Mouse (Mus musculus): ENCODE data around the gene Stim1. TPM values are rescaled to one million over a fixed set of nuclear protein-coding genes. Genes with fewer than 3 reads are reported as not detected.
A peak's percentile ranks its signal among the peaks of the same experiment; 100 is the strongest.

Gene Stim1
- 84.9 and 87.5 TPM in 2 replicates for polyA plus RNA-seq (2012; rRNA removed)

DNA sequence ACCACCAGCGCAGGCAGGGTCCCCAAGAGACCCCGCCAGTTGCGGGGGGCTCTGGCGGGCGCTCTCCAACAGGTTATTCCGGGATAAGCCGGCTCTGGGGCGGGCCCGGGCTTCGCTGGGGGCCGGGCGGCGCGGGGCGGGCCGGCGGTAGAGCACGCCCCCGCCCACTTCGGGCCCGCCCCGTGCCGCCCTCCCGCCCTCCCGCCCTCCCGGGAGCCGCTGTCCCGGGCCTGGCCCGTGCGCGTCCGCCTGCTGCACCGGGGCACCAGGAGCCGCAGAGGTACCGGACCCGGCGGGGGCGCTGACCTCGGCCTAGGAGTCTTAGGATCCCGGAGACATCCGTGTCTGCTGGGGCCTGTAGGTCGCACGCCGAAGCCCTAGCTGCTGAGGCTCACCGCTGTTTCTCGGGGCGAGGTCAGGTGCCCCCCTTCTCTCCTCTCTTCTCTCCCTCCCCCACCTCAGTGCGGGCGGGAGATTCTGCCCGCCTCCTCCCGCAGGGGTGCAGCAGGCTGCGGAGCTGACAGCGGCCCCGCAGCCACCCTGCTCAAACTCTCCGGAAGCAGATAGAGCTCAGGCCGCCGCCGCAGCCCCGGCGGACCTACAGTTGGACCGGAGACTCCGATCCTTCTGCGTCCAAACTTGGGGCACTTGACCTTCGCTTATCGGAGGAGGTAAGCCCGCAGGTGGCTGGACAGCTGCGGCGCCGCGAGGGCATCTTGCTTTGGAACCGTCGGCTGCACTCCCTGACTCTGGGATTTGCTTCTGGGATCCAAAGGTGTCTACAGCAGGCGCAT, at the start of gene Stim1:
TSS of gene Stim1 (plus strand) at position 206 of the 794 bp plus-strand sequence.
- Histone ChIP-seq H3K4me1 (ENCODE audit: control insufficient read depth, insufficient read depth, low read length) (peaks cover 8% of the 10 kb centered on the region; the same call in 1 of the 2 replicates), H3K4me3 (replicated peaks; ENCODE audit: insufficient read depth, low read depth, low read length) (peak within 1 kb of the TSS; percentile 76), H3K27ac (ENCODE audit: insufficient read depth, low read length) (peak within 1 kb of the TSS; percentile 73), H3K27me3 (ENCODE audit: control insufficient read depth, insufficient read depth, low read length) (no peaks in the 10 kb centered on the region)
- TF ChIP-seq POLR2A (IDR thresholded peaks at IDR 0.05; ENCODE audit: borderline replicate concordance, insufficient read depth, low read length): 0 out of 2 replicates have a peak, but pooled peaks have one; percentile 38
- no peak for TF ChIP-seq CTCF (IDR thresholded peaks at IDR 0.05; ENCODE audit: borderline replicate concordance, insufficient read depth, low read depth, low read length)
- DNase-seq: peak in 1 of 2 experiments; percentile 80
- WGBS: under 1% methylated on average over 63 of the region's 73 CpGs

DNA sequence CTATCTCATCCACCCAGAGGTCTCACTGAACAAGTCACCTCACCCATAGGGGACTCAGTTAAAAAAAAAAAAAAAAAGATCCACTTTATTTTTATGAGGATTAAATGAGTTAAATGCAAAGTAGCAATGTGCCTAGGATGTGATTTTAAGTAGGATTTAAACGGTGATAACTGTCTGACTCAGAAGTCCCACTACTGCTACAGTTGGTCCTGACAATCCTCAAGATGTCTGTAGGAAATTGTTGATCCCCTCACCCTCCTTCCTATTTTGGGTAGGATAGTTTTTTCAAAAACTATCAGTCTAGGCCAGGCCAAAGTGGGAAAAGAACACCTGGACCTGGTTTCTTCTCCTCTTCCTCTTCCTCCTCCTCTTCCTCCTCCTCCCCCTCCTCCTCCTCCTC, 45.7 kb upstream of the Stim1 start:
- Histone ChIP-seq H3K4me3 (replicated peaks; ENCODE audit: insufficient read depth, low read depth, low read length) (peak overlapping the region; percentile 47), H3K27me3 (ENCODE audit: control insufficient read depth, insufficient read depth, low read length) (no peaks in the 10 kb centered on the region), H3K4me1 (ENCODE audit: control insufficient read depth, insufficient read depth, low read length) (no peaks in the 10 kb centered on the region), H3K27ac (ENCODE audit: insufficient read depth, low read length) (no peak overlapping the region)
- no peak for DNase-seq
- WGBS: 55% methylated on average over 1 of the region's 1 CpGs
- TF ChIP-seq POLR2A (IDR thresholded peaks at IDR 0.05; ENCODE audit: borderline replicate concordance, insufficient read depth, low read length) (no peak), CTCF (IDR thresholded peaks at IDR 0.05; ENCODE audit: borderline replicate concordance, insufficient read depth, low read depth, low read length) (no peak)

DNA sequence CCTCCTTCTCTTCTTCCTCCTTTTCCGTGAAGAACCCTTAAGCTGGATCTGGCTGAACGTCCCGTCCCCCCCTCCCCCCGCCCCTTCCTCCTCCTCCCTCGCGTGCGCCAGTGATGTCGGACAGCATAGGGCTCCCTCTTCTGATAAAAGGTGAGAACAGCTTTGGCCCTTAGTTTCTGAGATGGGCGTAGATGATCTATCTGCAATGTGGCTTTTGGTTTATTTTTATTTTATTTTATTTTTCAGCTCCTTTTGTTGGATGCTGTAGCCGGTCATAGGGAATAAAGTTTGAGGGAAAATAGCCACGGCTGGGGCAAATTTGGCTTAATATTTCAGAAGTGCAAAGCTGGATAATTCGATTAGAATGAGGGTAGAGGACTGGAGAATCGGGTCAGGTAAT, 45.3 kb upstream of the Stim1 start:
- H3K27ac ChIP-seq (ENCODE audit: insufficient read depth, low read length): peak overlapping the region; percentile 19; the same call in 1 of the 2 replicates
- 3% methylated on average over 9 of the region's 13 CpGs for WGBS
- no peaks in the 10 kb centered on the region for H3K27me3 ChIP-seq (ENCODE audit: control insufficient read depth, insufficient read depth, low read length)
- TF ChIP-seq CTCF (IDR thresholded peaks at IDR 0.05; ENCODE audit: borderline replicate concordance, insufficient read depth, low read depth, low read length) (peak; percentile 52; the same call in 1 of the 2 replicates), POLR2A (IDR thresholded peaks at IDR 0.05; ENCODE audit: borderline replicate concordance, insufficient read depth, low read length) (no peak)
- peak; percentile 42 to 65 for DNase-seq
- peak overlapping the region; percentile 65 for H3K4me3 ChIP-seq (replicated peaks; ENCODE audit: insufficient read depth, low read depth, low read length)
- no peaks in the 10 kb centered on the region for H3K4me1 ChIP-seq (ENCODE audit: control insufficient read depth, insufficient read depth, low read length)

DNA sequence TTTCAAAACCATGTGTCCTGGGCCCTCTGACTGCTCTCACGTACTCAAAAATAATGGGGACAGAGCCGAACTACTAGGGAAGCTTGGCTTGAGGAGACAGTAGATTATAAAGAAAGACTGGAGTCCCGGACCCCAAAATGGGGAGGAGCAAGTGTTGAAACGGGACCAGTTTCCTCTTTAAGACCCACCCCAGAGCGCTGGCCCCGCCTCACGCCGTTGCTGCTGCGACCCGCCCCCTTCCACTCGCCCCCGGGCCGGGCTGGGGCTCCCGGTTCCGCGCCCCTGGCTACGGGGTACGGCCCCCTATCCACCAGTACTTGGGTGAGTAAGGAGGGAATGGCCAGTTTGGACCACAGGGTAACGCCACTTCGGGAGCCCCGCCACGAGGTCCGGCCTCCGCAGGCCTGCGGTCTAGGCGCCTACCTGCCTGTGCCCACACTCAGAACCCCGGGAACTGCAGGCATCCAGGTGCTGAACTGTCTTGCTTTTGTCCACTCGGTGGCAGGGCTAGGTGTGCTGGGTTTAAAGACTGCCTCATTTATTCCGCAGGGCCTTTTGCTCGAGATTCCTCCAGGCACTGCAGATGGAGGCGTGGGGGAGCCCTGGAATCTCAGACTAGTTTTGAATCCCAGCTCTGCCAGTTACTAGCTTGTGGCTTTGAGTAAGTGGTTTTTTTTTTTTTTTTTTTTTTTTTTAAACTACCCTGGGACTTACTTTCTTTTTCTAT, 44.6 kb upstream of the Stim1 start:
- 2% methylated on average over 31 of the region's 31 CpGs for WGBS

DNA sequence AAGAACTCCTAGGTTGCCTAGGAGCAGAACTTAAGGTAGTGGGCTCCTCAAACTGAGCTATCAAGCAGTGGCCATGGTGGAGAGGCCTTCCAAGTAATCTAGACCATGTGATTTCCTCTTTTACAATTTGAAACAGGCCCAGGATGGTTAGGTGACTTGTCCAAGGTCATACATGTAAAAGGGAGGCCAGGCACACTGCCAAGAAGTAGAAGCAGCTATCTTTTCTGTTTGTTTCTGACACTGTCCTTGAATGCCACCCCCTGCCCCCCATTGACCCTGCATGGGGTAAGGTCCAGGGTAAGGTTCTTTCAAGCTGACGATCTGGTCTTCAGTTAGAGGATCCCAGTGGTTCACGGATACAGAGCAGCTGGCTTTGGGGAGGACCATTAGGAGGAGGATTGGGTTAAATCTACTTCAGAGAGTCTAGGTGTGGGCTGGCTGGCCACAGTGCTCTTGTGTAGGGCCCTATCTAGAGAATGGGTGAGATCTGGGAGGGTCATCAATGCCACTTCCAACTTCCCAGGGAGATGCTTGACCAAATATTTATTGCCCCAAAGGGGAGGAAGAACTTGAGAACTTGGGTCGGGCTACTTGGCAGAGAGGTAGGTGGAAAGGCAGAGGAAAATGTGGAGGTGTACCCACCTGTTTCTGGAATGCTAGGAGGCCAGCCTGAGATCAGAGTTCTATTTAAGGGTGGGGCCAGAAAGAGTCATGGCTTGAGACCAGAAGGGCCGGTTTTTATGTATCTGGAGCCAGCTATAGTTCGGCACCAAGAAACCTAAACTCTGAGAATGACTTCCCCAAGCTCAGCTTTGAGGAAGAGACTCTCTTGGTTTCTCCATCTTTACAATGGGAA, 43.5 kb upstream of the Stim1 start:
- no peak overlapping the region for H3K4me3 ChIP-seq (replicated peaks; ENCODE audit: insufficient read depth, low read depth, low read length)
- no peak for TF ChIP-seq CTCF (IDR thresholded peaks at IDR 0.05; ENCODE audit: borderline replicate concordance, insufficient read depth, low read depth, low read length)
- TF ChIP-seq POLR2A (IDR thresholded peaks at IDR 0.05; ENCODE audit: borderline replicate concordance, insufficient read depth, low read length): no peak
- no peak overlapping the region for H3K27ac ChIP-seq (ENCODE audit: insufficient read depth, low read length)
- no peak for DNase-seq
- H3K4me1 ChIP-seq (ENCODE audit: control insufficient read depth, insufficient read depth, low read length): no peaks in the 10 kb centered on the region
- WGBS: 90% methylated on average over 5 of the region's 5 CpGs
- H3K27me3 ChIP-seq (ENCODE audit: control insufficient read depth, insufficient read depth, low read length): no peaks in the 10 kb centered on the region

More for the DNA sequence above, 44.6 kb upstream of the Stim1 start:
- peak; percentile 57 to 68 for DNase-seq
- no peaks in the 10 kb centered on the region for H3K4me1 ChIP-seq (ENCODE audit: control insufficient read depth, insufficient read depth, low read length)
- TF ChIP-seq POLR2A (IDR thresholded peaks at IDR 0.05; ENCODE audit: borderline replicate concordance, insufficient read depth, low read length): 0 out of 2 replicates have a peak, but pooled peaks have one; percentile 14
- no peak for TF ChIP-seq CTCF (IDR thresholded peaks at IDR 0.05; ENCODE audit: borderline replicate concordance, insufficient read depth, low read depth, low read length)
- peak overlapping the region; percentile 19; the same call in 1 of the 2 replicates for H3K27ac ChIP-seq (ENCODE audit: insufficient read depth, low read length)
- no peaks in the 10 kb centered on the region for H3K27me3 ChIP-seq (ENCODE audit: control insufficient read depth, insufficient read depth, low read length)
- peak overlapping the region; percentile 65 for H3K4me3 ChIP-seq (replicated peaks; ENCODE audit: insufficient read depth, low read depth, low read length)

DNA sequence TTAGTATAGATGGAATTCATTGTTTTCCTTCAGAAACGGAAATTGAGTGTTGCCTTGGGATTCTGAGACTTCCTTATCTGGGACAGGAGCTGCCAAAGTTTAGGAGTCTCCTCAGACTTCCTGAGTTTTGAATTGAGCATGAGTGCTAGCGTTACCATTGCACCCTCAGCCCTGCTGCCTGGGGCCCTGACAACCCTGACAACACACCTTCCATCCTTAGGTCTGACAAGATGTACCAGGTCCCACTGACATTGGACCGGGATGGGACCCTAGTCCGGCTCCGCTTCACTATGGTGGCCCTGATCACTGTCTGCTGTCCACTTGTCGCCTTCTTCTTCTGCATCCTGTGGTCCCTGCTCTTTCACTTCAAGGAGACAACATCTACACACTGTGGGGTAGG, 41.6 kb upstream of the Stim1 start:
- WGBS: 93% methylated on average over 6 of the region's 6 CpGs
- DNase-seq: no peak
- H3K27ac ChIP-seq (ENCODE audit: insufficient read depth, low read length): no peak overlapping the region
- TF ChIP-seq POLR2A (IDR thresholded peaks at IDR 0.05; ENCODE audit: borderline replicate concordance, insufficient read depth, low read length) (no peak), CTCF (IDR thresholded peaks at IDR 0.05; ENCODE audit: borderline replicate concordance, insufficient read depth, low read depth, low read length) (no peak)
- H3K4me3 ChIP-seq (replicated peaks; ENCODE audit: insufficient read depth, low read depth, low read length): no peak overlapping the region
- H3K4me1 ChIP-seq (ENCODE audit: control insufficient read depth, insufficient read depth, low read length): no peaks in the 10 kb centered on the region
- no peaks in the 10 kb centered on the region for H3K27me3 ChIP-seq (ENCODE audit: control insufficient read depth, insufficient read depth, low read length)

DNA sequence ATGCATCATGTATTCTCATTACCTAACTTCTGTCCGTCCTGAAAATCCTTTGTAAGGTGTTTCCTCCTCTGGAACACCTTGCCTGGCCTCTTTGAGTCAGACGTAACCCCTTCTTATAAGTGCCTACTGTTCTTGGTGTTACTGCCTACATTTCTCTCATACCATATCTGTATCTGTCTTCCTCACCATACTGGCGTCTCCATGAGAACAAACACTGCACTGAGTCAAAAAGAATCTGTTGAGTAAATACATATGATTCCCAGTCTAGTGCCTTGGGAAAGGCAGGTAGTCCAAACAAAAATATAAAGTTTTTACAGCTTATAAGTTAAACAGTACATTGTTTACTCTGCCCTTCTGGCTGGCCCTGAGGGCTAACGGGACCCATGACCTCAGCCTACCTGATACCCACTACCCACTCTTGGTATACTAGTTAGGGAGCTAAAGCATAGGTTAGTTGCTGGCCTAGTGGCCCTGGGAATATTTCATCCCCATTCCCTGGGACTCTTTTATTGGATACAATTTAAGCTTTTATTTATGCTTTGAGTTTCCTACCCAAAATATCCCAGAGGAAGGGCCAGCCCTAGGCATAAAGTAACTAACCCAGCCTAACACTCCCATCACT, 39.4 kb upstream of the Stim1 start:
- Histone ChIP-seq H3K27ac (ENCODE audit: insufficient read depth, low read length) (no peak overlapping the region), H3K4me3 (replicated peaks; ENCODE audit: insufficient read depth, low read depth, low read length) (no peak overlapping the region), H3K4me1 (ENCODE audit: control insufficient read depth, insufficient read depth, low read length) (no peaks in the 10 kb centered on the region), H3K27me3 (ENCODE audit: control insufficient read depth, insufficient read depth, low read length) (no peaks in the 10 kb centered on the region)
- DNase-seq: no peak
- TF ChIP-seq POLR2A (IDR thresholded peaks at IDR 0.05; ENCODE audit: borderline replicate concordance, insufficient read depth, low read length) (no peak), CTCF (IDR thresholded peaks at IDR 0.05; ENCODE audit: borderline replicate concordance, insufficient read depth, low read depth, low read length) (no peak)
- WGBS: 92% methylated on average over 4 of the region's 4 CpGs
